Mouse (Mus musculus): ENCODE measurements around the gene Olfr1420. TPM values are rescaled to one million over a fixed set of nuclear protein-coding genes. Genes with fewer than 3 reads are reported as not detected.

Olfr1420 gene
- total RNA-seq, 2 experiments from 2014 or later: not detected

Small RNA genes within 50 kb of the gene (microRNA-seq; reads per million reads assigned to microRNA genes)
- gene Mir6994: 9.1 to 9.5 reads per million in 2 experiments

Other genes with a start within 250 kb of the Olfr1420 start
- gene Ms4a3, start 245.7 kb upstream of the Olfr1420 start, total RNA-seq (2021): not detected
- gene Oosp2, start 226.0 kb upstream of the Olfr1420 start, total RNA-seq (2021): not detected
- gene Oosp1, start 195.4 kb upstream of the Olfr1420 start, total RNA-seq (2021): not detected
- gene Oosp3, start 189.5 kb upstream of the Olfr1420 start, total RNA-seq (2021): not detected
- gene Gif, start 139.0 kb upstream of the Olfr1420 start, total RNA-seq (2021): not detected
- 10 to 100 TPM; 37.9 to 41.2 TPM for gene Mrpl16, start 116.2 kb upstream of the Olfr1420 start, total RNA-seq (2021)
- 10 to 100 TPM; 19.6 to 27.8 TPM for gene Stx3, start 67.2 kb upstream of the Olfr1420 start, total RNA-seq (2021)
- gene Olfr1417, start 47.3 kb upstream of the Olfr1420 start, total RNA-seq (2021): not detected
- not detected for gene Olfr1418, start 25.5 kb upstream of the Olfr1420 start, total RNA-seq (2021)
- not detected for gene Olfr1419, start 11.5 kb upstream of the Olfr1420 start, total RNA-seq (2021)
- 10 to 100 TPM; 19.1 to 20.2 TPM for gene Patl1, start 25.8 kb downstream of the Olfr1420 start, total RNA-seq (2021)
- gene Osbp, start 79.4 kb downstream of the Olfr1420 start, total RNA-seq (2021): 10 to 100 TPM; 54.8 to 56.2 TPM
- not detected for gene Olfr1423, start 154.8 kb downstream of the Olfr1420 start, total RNA-seq (2021)
- not detected for gene Olfr1424, start 176.1 kb downstream of the Olfr1420 start, total RNA-seq (2021)
- not detected for gene Olfr1425, start 191.2 kb downstream of the Olfr1420 start, total RNA-seq (2021)
- not detected for gene Olfr1426, start 205.4 kb downstream of the Olfr1420 start, total RNA-seq (2021)
- gene Olfr1427, start 216.8 kb downstream of the Olfr1420 start, total RNA-seq (2021): not detected
- not detected for gene Olfr1428, start 229.3 kb downstream of the Olfr1420 start, total RNA-seq (2021)
- gene Olfr76, start 236.6 kb downstream of the Olfr1420 start, total RNA-seq (2021): not detected